Mouse (Mus musculus) lung, embryonic 14.5 days (tissue): ENCODE data around the gene Frat2. TPM values are rescaled to one million over a fixed set of nuclear protein-coding genes. Genes with fewer than 3 reads are reported as not detected.
A peak's percentile ranks its signal among the peaks of the same experiment; 100 is the strongest.

ENCODE experiments used
- ATAC-seq: fragments of 200-750 bp; cut with Nextera tagmentation; 2 replicates; pipeline ENCODE4 v1.8.0; 2017; ENCODE audit warnings: mild to moderate bottlenecking, moderate TSS enrichment, moderate library complexity; ENCODE audit not compliant: insufficient read depth
- DNase-seq: peaks from one replicate; pipeline ENCODE4 v3.0.0-alpha.2; 2015
- H3K27ac ChIP-seq: fragments of 300-500 bp; sonication (generic); 2 replicates; pipeline ENCODE4 v1.5.1; 2014; ENCODE audit warnings: low read depth, mild to moderate bottlenecking, moderate library complexity
- H3K27me3 ChIP-seq: fragments of 300-500 bp; sonication (generic); 2 replicates; pipeline ENCODE4 v1.6.1; 2014; ENCODE audit warnings: low read length, control low read depth; ENCODE audit not compliant: insufficient read depth
- H3K36me3 ChIP-seq: fragments of 300-500 bp; sonication (generic); 2 replicates; pipeline ENCODE4 v1.6.1; 2014; ENCODE audit warnings: control low read depth; ENCODE audit not compliant: insufficient read depth
- H3K4me1 ChIP-seq: fragments of 300-500 bp; sonication (generic); 2 replicates; pipeline ENCODE4 v1.6.1; 2014; ENCODE audit warnings: antibody characterized with exemption, control low read depth; ENCODE audit not compliant: insufficient read depth
- H3K4me2 ChIP-seq: fragments of 300-500 bp; sonication (generic); 2 replicates; pipeline ENCODE4 v1.6.1; 2014; ENCODE audit warnings: mild to moderate bottlenecking
- H3K4me3 ChIP-seq: fragments of 300-500 bp; sonication (generic); 2 replicates; pipeline ENCODE4 v1.5.1; 2014; ENCODE audit warnings: low read depth, low read length
- H3K9ac ChIP-seq: fragments of 300-500 bp; sonication (generic); 2 replicates; pipeline ENCODE4 v1.6.1; 2014
- H3K9me3 ChIP-seq: fragments of 300-500 bp; sonication (generic); 2 replicates; pipeline ENCODE4 v1.6.1; 2016; ENCODE audit warnings: low read depth, low read length, control low read depth
- CTCF ChIP-seq: IDR thresholded peaks from 2 replicates; pipeline ENCODE4 v1.5.1; 2016; ENCODE audit warnings: antibody characterized with exemption, low read depth
- WGBS: fragments of 180-500 bp; shearing (Covaris S2); extraction: QIAGEN DNeasy Blood & Tissue Kit; methylation state at CpG from one replicate; pipeline ENCODE4 v1.1.7; 2014; 5-methylcytosine and 5-hydroxymethylcytosine counted together
- polyA plus RNA-seq: library from polyadenylated mRNA; unstranded; fragments of >200 nt; fragmentation: Nextera tagmentation; extraction: Ambion mirVana; gene quantifications from 2 replicates; pipeline ENCODE4 v1.2.1, GENCODE M21; 2014

Frat2 gene
- polyA plus RNA-seq, 1 experiment from 2014 or later: 2.6 TPM

- Histone ChIP-seq H3K4me3 (peak overlapping the region; percentile 81), H3K27me3 (no peaks in the 10 kb centered on the region), H3K9ac (peak overlapping the region; percentile 85), H3K4me2 (peak overlapping the region; percentile 70), H3K27ac (no peak overlapping the region), H3K36me3 (no peaks in the 10 kb centered on the region), H3K4me1 (0 out of 2 replicates have a peak, but pooled peaks cover 5% of the 10 kb centered on the region), H3K9me3 (no peaks in the 10 kb centered on the region)
- no peak for TF ChIP-seq CTCF
- 45% methylated on average over 6 of the region's 6 CpGs for WGBS
- no peak for ATAC-seq
- no peak for DNase-seq
Measured at GRCm38 (mm10) chr19:41800451-41800850, 47.5 kb downstream of the Frat2 start.

- TF ChIP-seq CTCF: no peak
- Histone ChIP-seq H3K36me3 (no peaks in the 10 kb centered on the region), H3K4me1 (0 out of 2 replicates have a peak, but pooled peaks cover 5% of the 10 kb centered on the region), H3K27me3 (no peaks in the 10 kb centered on the region), H3K9ac (no peak overlapping the region), H3K4me2 (no peak overlapping the region), H3K27ac (no peak overlapping the region), H3K4me3 (no peak overlapping the region), H3K9me3 (no peaks in the 10 kb centered on the region)
- WGBS: 88% methylated on average over 6 of the region's 6 CpGs
- no peak for DNase-seq
- no peak for ATAC-seq
Measured at GRCm38 (mm10) chr19:41797536-41797935, 50.4 kb downstream of the Frat2 start.

GRCm38 (mm10) chr19:41796789-41797327 is 51.1 kb downstream of the Frat2 start:
- no peak overlapping the region for H3K4me3 ChIP-seq
- no peak for TF ChIP-seq CTCF
- H3K36me3 ChIP-seq: no peaks in the 10 kb centered on the region
- 72% methylated on average over 12 of the region's 12 CpGs for WGBS
- H3K9me3 ChIP-seq: no peaks in the 10 kb centered on the region
- H3K4me2 ChIP-seq: no peak overlapping the region
- DNase-seq: no peak
- 0 out of 2 replicates have a peak, but pooled peaks cover 5% of the 10 kb centered on the region for H3K4me1 ChIP-seq
- H3K9ac ChIP-seq: no peak overlapping the region
- H3K27me3 ChIP-seq: no peaks in the 10 kb centered on the region
- H3K27ac ChIP-seq: 0 out of 2 replicates have a peak overlapping the region, but pooled peaks have one; percentile 4
- no peak for ATAC-seq

GRCm38 (mm10) chr19:41796148-41796760 is 51.7 kb downstream of the Frat2 start:
- ATAC-seq (no peak), DNase-seq (no peak)
- WGBS: 76% methylated on average over 3 of the region's 3 CpGs
- H3K27me3 ChIP-seq: no peaks in the 10 kb centered on the region
- no peak overlapping the region for H3K27ac ChIP-seq
- 0 out of 2 replicates have a peak, but pooled peaks cover 5% of the 10 kb centered on the region for H3K4me1 ChIP-seq
- no peaks in the 10 kb centered on the region for H3K9me3 ChIP-seq
- H3K9ac ChIP-seq: no peak overlapping the region
- no peak for TF ChIP-seq CTCF
- H3K4me2 ChIP-seq: no peak overlapping the region
- no peak overlapping the region for H3K4me3 ChIP-seq
- 0 out of 2 replicates have a peak, but pooled peaks cover 3% of the 10 kb centered on the region for H3K36me3 ChIP-seq

Other genes with a start within 250 kb of the Frat2 start
- gene Slit1, start 104.5 kb downstream of the Frat2 start, polyA plus RNA-seq: 0.08 and 0.24 TPM in 2 replicates
- gene Arhgap19, start 46.1 kb downstream of the Frat2 start, polyA plus RNA-seq: 39.2 and 40.9 TPM in 2 replicates
- 4.4 and 4.5 TPM in 2 replicates for gene Frat1, start 18.2 kb downstream of the Frat2 start, polyA plus RNA-seq
- 13.6 and 15.6 TPM in 2 replicates for gene Rrp12, start 48.0 kb upstream of the Frat2 start, polyA plus RNA-seq
- gene Pgam1, start 63.8 kb upstream of the Frat2 start, polyA plus RNA-seq: 662 and 692 TPM in 2 replicates
- 84.5 and 93.0 TPM in 2 replicates for gene Exosc1, start 85.3 kb upstream of the Frat2 start, polyA plus RNA-seq
- 73.4 and 80.8 TPM in 2 replicates for gene Zdhhc16, start 85.3 kb upstream of the Frat2 start, polyA plus RNA-seq
- gene Mms19, start 133.0 kb upstream of the Frat2 start, polyA plus RNA-seq: 35.6 and 41.7 TPM in 2 replicates
- gene Ubtd1, start 133.6 kb upstream of the Frat2 start, polyA plus RNA-seq: 13.1 TPM in 2 replicates
- gene Ankrd2, start 187.9 kb upstream of the Frat2 start, polyA plus RNA-seq: 0.17 and 0.41 TPM in 2 replicates
- gene Hoga1, start 197.5 kb upstream of the Frat2 start, polyA plus RNA-seq: 1.2 and 1.6 TPM in 2 replicates
- gene 4933411K16Rik, start 204.1 kb upstream of the Frat2 start, polyA plus RNA-seq: 0.18 TPM in 1 of 2 replicates, not detected in the other
- 24.8 and 25.0 TPM in 2 replicates for gene Morn4, start 238.2 kb upstream of the Frat2 start, polyA plus RNA-seq
- gene Pi4k2a, start 242.3 kb upstream of the Frat2 start, polyA plus RNA-seq: 32.8 and 34.3 TPM in 2 replicates